Mouse (Mus musculus): ENCODE measurements around the gene Ago4.

Ago4 gene

DNA sequence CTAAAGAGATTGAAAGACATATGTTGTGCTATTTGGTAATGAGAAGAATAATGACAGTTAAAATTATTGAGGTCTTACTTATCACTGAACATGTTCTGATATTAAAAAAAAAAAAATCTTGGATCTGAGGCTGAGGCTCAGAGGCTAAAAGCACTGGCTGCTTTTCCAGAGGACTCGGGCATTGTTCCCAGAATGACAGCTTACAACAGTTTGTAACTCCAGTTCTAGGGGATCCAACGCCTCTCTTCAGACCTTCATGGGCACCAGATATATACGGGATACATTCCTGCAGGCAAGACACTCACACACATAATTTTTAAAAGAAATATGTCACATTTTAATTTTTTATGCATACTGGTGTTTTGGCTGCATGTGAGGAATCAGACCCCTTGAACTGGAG, 7.1 kb downstream of the Ago4 start:
- no peak for DNase-seq (ENCODE audit: low spot score)

GRCm38 (mm10) chr4:126512308-126513066, 20.8 kb downstream of the Ago4 start:
- DNase-seq (ENCODE audit: low spot score), result no peak

DNA sequence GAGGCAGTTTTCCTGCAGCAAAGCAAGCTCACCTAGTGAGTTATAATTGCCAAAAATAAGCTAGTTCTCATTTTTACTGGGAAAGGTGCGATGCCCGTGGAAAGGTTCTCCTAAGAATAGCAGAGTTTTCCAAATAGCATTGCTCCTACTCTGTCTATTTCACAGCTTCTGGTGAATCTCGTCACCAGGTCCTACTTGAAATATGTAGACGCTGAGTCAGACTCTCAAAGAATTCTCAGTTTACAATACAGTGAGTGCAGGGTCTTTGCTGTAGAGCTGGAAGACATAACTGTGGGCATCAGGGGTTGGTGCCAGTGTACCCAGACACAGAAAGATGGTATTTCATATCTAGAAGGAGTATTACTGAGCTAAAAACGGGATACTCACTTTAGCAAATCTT, 22.3 kb downstream of the Ago4 start:
- DNase-seq (ENCODE audit: low spot score), result no peak

DNA sequence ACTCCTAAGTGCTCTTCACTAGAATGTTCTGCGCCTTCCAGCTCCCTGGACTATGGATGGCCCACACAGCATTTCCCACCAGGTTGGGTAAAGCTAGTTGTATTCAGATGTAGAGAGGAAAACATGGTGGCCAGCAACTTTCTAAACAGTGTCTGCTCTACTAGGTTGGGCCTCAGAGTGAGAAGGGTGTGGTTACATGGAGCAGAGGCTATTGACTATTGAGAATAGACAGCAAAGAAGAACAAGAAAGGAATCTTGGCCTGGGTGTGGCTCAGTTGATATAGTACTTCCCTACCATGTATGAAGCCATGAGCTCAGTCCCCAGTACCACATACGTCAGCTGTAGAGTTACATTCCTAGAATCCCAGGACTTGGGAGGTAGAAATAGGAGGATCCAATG, 24.2 kb downstream of the Ago4 start:
- no peak for DNase-seq (ENCODE audit: low spot score)

- no peak for DNase-seq (ENCODE audit: low spot score)
Measured at GRCm38 (mm10) chr4:126508110-126508899, 25.0 kb downstream of the Ago4 start.

DNA sequence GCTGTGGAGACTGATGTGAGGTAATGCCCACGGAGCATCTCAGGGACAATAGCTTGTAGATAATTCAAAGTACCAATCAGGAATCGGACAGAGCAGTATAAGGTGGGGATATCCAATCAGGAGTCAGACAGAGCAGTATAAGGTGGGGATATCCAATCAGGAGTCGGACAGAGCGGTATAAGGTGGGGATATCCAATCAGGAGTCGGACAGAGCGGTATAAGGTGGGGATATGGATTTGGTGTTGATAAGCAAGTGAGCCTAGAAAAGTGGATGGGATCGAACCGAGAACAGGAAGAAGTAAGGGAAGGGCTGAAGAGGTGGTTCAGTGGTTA, 30.3 kb downstream of the Ago4 start:
- DNase-seq (ENCODE audit: low spot score), result no peak

GRCm38 (mm10) chr4:126502141-126502976, 30.9 kb downstream of the Ago4 start:
- DNase-seq (ENCODE audit: low spot score), result no peak

DNA sequence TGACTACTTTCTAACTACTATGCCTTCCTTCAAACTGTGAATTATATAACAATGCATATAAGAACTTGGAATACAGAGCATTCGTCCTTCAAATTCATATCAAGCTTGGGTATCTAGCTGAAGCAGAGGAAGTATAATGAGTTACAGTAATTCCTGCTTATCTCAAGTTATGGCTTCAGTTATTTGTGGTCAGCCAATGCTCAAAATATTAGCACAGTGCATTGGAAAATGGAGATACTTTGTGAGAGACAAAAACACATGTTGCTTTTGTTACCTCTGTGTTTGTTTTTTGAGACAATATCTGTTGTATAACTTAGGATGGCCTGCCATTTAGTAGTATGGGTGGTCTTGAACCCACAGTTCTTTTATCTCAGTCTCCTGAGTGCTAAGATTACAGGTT, 34.7 kb downstream of the Ago4 start:
- no peak for DNase-seq (ENCODE audit: low spot score)

- no peak for DNase-seq (ENCODE audit: low spot score)
Measured at GRCm38 (mm10) chr4:126496963-126497362, 36.3 kb downstream of the Ago4 start.

DNA sequence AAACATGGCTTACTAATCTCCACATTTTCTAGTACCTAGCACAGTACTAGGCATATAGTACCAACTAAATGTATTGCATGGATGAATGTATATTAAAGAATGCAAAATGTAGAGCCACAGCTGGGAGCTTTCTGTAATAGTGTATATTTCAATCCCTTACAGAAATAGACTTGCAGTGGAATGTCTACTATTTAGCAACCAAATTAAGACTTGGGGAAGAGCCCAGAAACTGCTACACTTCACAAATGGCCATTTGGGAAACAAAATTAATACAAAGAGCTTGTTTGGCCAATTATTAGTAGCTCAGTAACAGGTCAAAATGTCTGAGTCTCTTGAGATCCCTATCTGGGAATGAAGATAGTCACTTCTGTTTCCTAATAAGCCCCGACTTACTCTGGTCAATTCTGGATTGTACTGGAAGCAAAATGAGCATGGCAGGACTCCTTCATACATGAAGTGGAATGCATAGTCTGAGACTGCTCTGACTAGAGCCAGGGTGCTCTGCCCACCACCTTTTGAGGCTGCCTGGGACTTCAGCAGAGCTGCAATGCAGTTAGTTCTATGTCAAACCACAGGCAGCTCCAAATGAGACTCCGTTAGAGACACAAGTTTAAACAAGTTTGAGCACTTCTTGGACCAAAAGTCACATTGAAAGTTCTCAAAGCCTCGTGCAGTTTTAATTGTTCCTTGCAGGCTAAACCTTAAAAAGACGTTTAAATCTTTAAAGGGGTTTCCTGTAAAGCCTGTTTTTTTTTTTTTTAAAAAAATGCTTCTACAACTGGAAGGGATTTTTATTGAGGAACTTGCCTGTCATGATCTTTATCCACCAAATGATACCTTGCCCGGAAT, 37.1 kb downstream of the Ago4 start:
- DNase-seq (ENCODE audit: low spot score), result no peak

DNA sequence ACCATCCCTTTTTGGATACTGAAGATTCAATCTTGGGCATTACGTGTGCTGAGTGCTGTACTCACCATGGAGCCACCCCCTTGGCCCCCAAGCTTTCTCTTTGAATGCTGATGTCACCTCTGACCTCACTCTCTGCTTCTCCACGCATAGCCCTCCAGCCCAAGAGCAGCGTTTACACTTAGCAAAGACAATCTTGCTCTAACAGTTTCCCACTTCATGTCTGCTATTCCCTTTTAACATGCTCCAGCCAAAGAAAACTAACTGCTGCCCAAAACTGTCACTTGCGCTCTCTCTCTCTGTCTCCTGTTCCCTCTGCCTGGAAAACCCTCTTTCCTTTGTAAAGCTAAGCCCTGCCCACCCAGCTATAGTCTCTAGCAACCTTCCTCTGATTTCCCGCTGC, 37.8 kb downstream of the Ago4 start:
- no peak for DNase-seq (ENCODE audit: low spot score)

- no peak for DNase-seq (ENCODE audit: low spot score)
Measured at GRCm38 (mm10) chr4:126493416-126493815, 39.9 kb downstream of the Ago4 start.

DNA sequence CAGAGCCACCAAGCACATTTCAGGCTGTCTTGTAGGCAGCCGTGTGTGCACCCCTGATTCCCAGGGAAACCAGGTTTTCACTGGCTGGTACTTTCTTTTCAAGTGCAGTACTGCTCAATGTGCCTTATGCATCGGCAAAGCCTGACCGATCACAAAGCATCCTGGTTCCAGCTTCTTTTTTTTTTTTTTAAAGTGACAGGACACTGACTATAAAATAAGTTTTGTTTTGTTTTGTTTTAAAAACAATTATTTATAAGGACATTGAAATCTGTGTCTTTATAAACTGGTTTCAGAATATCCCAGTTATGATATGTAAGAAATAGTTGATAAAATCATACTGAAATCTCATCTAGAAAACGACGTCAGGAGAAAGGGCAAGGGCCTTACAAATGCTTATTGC, 41.3 kb downstream of the Ago4 start:
- no peak for DNase-seq (ENCODE audit: low spot score)

DNA sequence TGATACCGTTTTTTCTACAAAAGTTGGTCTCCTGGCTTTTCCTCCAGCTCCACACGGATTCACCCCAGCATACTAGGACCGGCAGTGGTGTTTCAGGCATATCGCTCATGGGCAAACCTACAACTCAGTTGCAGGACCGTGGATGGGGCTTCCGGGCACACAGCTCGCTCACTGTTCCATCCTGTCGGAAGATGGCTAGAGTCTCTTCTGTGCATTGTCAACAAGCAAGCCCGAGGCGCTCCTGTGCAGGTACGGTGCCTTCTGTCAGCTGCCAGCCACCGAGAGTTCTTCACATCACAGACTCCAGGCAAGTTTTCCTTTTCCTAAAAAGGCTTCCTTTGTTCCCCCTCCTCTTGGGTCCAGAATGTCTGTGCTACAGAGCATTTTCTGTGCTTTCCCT, 42.5 kb downstream of the Ago4 start:
- no peak for DNase-seq (ENCODE audit: low spot score)

GRCm38 (mm10) chr4:126489811-126490210, 43.5 kb downstream of the Ago4 start:
- DNase-seq (ENCODE audit: low spot score), result no peak

GRCm38 (mm10) chr4:126486217-126486616, 47.1 kb downstream of the Ago4 start:
- no peak for DNase-seq (ENCODE audit: low spot score)

GRCm38 (mm10) chr4:126485065-126485464, 48.2 kb downstream of the Ago4 start:
- no peak for DNase-seq (ENCODE audit: low spot score)

DNA sequence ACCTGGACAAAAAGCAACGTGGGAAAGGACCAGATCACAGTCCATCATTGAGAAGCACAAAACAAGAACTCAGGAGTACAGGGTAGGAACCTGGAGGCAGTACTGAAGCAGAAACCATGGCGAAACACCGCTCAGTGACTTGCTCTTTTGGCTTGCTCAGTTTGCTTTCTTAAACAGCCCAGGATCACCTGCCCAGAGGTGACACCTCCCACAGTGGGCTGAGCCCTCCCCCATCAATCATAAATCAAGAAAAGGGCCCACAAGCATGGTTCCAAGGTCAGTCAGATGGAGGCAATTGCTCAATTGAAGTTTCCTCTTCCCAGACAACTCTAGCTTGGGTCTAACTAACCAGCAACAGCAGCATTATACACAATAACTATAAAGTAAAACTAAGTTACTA, 49.4 kb downstream of the Ago4 start:
- DNase-seq (ENCODE audit: low spot score), result no peak

DNA sequence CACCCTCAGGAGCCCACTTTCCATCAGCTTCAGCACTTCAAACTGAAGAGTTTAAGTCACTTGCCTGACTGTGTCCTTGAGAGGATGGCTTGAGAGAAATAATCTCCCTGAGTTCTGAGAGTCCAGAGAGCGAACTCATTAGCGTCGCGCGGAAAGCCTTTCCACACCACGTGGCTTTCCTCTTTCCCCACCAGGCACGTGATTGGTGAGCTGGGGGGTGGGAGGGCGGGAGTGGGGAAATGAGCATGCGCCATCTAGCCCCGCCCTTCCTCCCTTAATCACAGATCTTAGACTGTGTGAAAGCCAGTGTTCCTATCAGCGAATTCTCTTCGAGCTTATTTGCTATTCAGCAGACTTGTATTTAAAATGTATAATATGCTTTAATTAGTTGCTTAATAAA, 50.3 kb downstream of the Ago4 start:
- no peak for DNase-seq (ENCODE audit: low spot score)

GRCm38 (mm10) chr4:126481461-126481860, 51.8 kb downstream of the Ago4 start:
- DNase-seq (ENCODE audit: low spot score), result no peak

DNA sequence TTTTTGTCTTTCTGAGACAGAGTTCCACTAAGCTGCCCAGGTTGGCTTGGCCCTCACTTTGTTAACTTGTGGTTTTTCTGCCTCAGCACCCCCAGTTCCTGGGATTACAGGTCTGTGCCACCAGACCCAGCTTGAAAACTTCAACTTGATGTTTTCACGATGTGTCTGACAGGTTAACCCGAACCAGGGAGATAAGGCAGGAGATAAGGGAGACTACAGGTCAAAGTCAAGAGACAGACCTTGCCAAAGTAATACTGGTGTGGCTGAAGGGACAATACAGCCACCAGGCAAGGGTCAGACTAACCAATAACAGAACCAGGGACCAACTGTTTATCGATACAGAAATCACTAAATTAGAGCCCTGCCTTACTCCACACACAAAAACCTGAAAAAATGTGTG, 53.0 kb downstream of the Ago4 start:
- no peak for DNase-seq (ENCODE audit: low spot score)

- no peak for DNase-seq (ENCODE audit: low spot score)
Measured at GRCm38 (mm10) chr4:126473031-126473430, 60.2 kb downstream of the Ago4 start.

Data from layer of hippocampus, adult 9-10 months (tissue).